Mouse (Mus musculus): ENCODE measurements around the gene Gdf15. TPM values are rescaled to one million over a fixed set of nuclear protein-coding genes. Genes with fewer than 3 reads are reported as not detected.

Gdf15 gene
- polyA plus RNA-seq, 1 experiment: 0.20 TPM

GRCm38 (mm10) chr8:70657739-70658138 lies 25.5 kb upstream of the Gdf15 start:
- no peak for DNase-seq (ENCODE audit: extremely low spot score in 1 of 2, low spot score in 1 of 2)

- no peak for DNase-seq (ENCODE audit: extremely low spot score in 1 of 2, low spot score in 1 of 2)
These were observed 25.0 kb upstream of the Gdf15 start for GRCm38 (mm10) chr8:70657214-70657613.

- no peak for DNase-seq (ENCODE audit: extremely low spot score in 1 of 2, low spot score in 1 of 2)
These were observed 24.0 kb upstream of the Gdf15 start for GRCm38 (mm10) chr8:70656193-70656790.

GRCm38 (mm10) chr8:70655469-70655868 lies 23.2 kb upstream of the Gdf15 start:
- DNase-seq (ENCODE audit: extremely low spot score in 1 of 2, low spot score in 1 of 2): no peak

GRCm38 (mm10) chr8:70654121-70654520 lies 21.9 kb upstream of the Gdf15 start:
- DNase-seq (ENCODE audit: extremely low spot score in 1 of 2, low spot score in 1 of 2): no peak

GRCm38 (mm10) chr8:70653226-70653625 lies 21.0 kb upstream of the Gdf15 start:
- peak in 1 of 2 experiments; percentile 48 for DNase-seq (ENCODE audit: extremely low spot score in 1 of 2, low spot score in 1 of 2)

- no peak for DNase-seq (ENCODE audit: extremely low spot score in 1 of 2, low spot score in 1 of 2)
These were observed 18.1 kb upstream of the Gdf15 start for GRCm38 (mm10) chr8:70650351-70650750.

GRCm38 (mm10) chr8:70649324-70649723 lies 17.1 kb upstream of the Gdf15 start:
- DNase-seq (ENCODE audit: extremely low spot score in 1 of 2, low spot score in 1 of 2): peak in 1 of 2 experiments; percentile 35

GRCm38 (mm10) chr8:70648921-70649320 lies 16.7 kb upstream of the Gdf15 start:
- DNase-seq (ENCODE audit: extremely low spot score in 1 of 2, low spot score in 1 of 2): no peak

GRCm38 (mm10) chr8:70648164-70648442 lies 15.8 kb upstream of the Gdf15 start:
- DNase-seq (ENCODE audit: extremely low spot score in 1 of 2, low spot score in 1 of 2): no peak

GRCm38 (mm10) chr8:70647343-70648163 lies 15.3 kb upstream of the Gdf15 start:
- no peak for DNase-seq (ENCODE audit: extremely low spot score in 1 of 2, low spot score in 1 of 2)

- no peak for DNase-seq (ENCODE audit: extremely low spot score in 1 of 2, low spot score in 1 of 2)
These were observed 14.5 kb upstream of the Gdf15 start for GRCm38 (mm10) chr8:70646775-70647174.

- DNase-seq (ENCODE audit: extremely low spot score in 1 of 2, low spot score in 1 of 2): no peak
These were observed 14.1 kb upstream of the Gdf15 start for GRCm38 (mm10) chr8:70646369-70646768.

- no peak for DNase-seq (ENCODE audit: extremely low spot score in 1 of 2, low spot score in 1 of 2)
These were observed 13.4 kb upstream of the Gdf15 start for GRCm38 (mm10) chr8:70645501-70646224.

- DNase-seq (ENCODE audit: extremely low spot score in 1 of 2, low spot score in 1 of 2): no peak
These were observed 11.8 kb upstream of the Gdf15 start for GRCm38 (mm10) chr8:70644065-70644464.

- DNase-seq (ENCODE audit: extremely low spot score in 1 of 2, low spot score in 1 of 2): no peak
These were observed 10.8 kb upstream of the Gdf15 start for GRCm38 (mm10) chr8:70643019-70643418.

- no peak for DNase-seq (ENCODE audit: extremely low spot score in 1 of 2, low spot score in 1 of 2)
These were observed 6.5 kb upstream of the Gdf15 start for GRCm38 (mm10) chr8:70638752-70639151.

GRCm38 (mm10) chr8:70636838-70637237 lies 4.6 kb upstream of the Gdf15 start:
- no peak for DNase-seq (ENCODE audit: extremely low spot score in 1 of 2, low spot score in 1 of 2)

- no peak for DNase-seq (ENCODE audit: extremely low spot score in 1 of 2, low spot score in 1 of 2)
These were observed 3.3 kb upstream of the Gdf15 start for GRCm38 (mm10) chr8:70635527-70635926.

GRCm38 (mm10) chr8:70634066-70634465 lies 1.8 kb upstream of the Gdf15 start:
- no peak for DNase-seq (ENCODE audit: extremely low spot score in 1 of 2, low spot score in 1 of 2)

- no peak for DNase-seq (ENCODE audit: extremely low spot score in 1 of 2, low spot score in 1 of 2)
These were observed 820 bp downstream of the Gdf15 start for GRCm38 (mm10) chr8:70631436-70631835.
